Mouse (Mus musculus): ENCODE results near the gene Kif6.

Kif6 gene

GRCm38 (mm10) chr17:49739896-49740679 is 125.2 kb downstream of the Kif6 start:
- DNase-seq, result no peak

DNA sequence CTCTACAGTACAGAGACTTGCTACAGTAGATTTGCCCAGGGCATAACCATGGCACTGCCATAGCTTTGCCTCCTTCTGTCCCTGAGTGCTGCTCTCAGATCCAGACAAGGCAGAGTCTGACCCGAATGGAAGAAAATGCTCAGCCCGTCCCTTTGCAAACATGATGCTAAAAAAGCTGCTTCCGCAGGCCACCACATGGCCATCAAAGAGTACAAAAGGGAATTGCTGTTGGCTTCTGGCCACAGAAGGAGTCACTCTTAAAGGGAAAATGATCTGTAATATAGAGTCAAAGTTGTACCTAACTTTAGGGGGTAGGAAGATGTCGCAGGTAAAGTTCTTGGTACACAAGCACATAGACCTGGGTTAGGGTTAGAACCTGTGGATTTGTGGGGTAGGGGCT is 126.2 kb downstream of the Kif6 start:
- DNase-seq, result peak in 1 of 2 experiments; percentile 20

- DNase-seq, result no peak
These were observed 127.0 kb downstream of the Kif6 start for GRCm38 (mm10) chr17:49741927-49742326.

- no peak for DNase-seq
These were observed 128.9 kb downstream of the Kif6 start for GRCm38 (mm10) chr17:49743580-49744463.

DNA sequence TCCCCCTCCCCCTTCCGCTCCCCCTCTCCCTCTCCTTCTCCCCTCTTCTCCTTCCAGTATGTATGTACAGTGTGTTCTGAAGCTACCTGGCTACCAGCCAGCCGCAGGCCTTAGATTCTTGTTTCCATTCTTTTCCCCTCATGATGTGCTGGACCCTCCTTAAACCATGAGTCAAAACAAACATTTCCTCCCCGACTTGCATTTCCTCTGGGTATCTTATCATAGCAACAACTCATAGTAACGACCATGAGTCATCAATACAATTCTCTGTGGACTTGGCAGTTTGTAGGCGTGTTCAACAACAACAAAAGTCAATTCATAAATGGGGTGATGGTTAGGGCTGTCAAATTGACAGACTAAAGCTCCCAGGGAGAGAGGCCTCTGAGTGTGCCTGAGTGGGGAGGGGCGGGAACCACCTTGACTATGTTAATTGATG is 136.0 kb downstream of the Kif6 start:
- DNase-seq, result no peak

GRCm38 (mm10) chr17:49753874-49754273 is 138.9 kb downstream of the Kif6 start:
- DNase-seq, result no peak

DNA sequence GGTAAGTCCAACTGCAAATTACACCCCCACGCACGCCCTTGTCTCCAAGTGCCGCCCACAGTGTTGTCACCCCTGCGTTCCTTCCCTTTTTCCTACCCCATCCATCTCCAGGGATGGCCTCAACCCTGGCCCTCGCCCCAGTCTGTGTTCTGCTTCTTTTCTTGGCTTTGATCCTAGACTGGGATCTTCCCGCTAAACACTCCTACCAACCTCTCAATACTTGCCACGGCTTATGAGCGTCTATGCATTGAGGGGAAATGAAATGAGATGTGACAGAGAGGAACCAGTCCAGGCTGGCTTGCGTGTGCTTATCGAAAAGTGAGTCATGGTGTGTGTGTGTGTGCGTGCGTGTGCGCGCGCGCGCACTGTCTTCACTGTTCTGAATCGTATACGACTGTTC is 141.9 kb downstream of the Kif6 start:
- DNase-seq, result peak; percentile 23 to 27

GRCm38 (mm10) chr17:49759047-49759446 is 144.1 kb downstream of the Kif6 start:
- peak in 1 of 2 experiments; percentile 20 for DNase-seq

GRCm38 (mm10) chr17:49761260-49761659 is 146.3 kb downstream of the Kif6 start:
- no peak for DNase-seq

- no peak for DNase-seq
These were observed 146.9 kb downstream of the Kif6 start for GRCm38 (mm10) chr17:49761838-49762237.

GRCm38 (mm10) chr17:49764963-49765362 is 150.0 kb downstream of the Kif6 start:
- no peak for DNase-seq

- no peak for DNase-seq
These were observed 152.9 kb downstream of the Kif6 start for GRCm38 (mm10) chr17:49767717-49768370.

DNA sequence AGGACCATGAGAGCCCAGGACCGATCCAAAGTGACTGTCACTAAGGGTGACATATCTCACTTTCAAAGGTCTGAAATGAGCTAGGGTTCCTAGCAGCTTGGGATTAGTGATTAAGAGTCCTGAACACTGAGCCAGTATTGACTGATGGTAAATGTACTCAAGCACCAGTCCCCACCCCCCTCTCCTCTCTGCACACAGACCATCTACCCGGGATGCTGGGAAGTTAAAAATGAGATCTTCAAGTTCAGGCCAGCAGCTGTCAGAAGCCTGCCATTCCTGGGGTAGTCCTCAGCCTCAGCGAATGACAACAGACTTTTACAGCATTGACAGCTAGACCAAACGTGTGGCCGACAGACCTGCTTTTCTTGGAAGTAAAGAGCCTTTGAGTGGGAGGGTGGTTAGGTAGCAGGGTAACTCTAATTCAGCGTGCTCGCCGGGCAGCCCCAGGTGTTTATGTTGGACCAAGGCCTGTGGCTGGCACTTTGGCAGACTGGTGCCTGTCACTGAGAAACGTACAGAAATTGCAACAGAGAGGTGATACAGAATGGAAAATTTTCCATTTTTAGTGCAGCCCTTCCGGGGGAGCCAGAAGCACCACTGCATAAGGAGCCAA is 156.9 kb downstream of the Kif6 start:
- no peak for DNase-seq

GRCm38 (mm10) chr17:49777115-49777839 is 162.3 kb downstream of the Kif6 start:
- DNase-seq, result no peak

- no peak for DNase-seq
These were observed 164.1 kb downstream of the Kif6 start for GRCm38 (mm10) chr17:49779066-49779465.

DNA sequence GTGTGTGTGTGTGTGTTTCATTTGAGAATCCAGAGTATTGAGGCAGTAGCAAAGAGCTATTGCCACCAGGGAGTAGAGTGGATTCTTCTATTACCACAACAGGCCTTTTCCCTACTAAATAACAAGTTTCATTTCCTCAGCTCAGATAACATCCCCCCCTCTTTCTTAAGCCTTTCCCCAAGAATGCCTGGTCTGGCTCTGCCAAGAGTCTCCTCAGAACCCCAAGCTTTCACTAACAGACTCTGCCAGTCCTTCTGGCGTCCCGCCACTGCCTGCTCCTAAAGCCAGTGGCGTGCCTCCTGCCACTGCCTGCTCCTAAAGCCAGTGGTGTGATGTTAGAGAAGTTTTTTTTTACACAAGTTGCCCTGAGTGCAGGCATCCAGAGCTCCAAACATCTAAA is 164.6 kb downstream of the Kif6 start:
- peak; percentile 30 to 33 for DNase-seq

- no peak for DNase-seq
These were observed 170.9 kb downstream of the Kif6 start for GRCm38 (mm10) chr17:49785851-49786250.

DNA sequence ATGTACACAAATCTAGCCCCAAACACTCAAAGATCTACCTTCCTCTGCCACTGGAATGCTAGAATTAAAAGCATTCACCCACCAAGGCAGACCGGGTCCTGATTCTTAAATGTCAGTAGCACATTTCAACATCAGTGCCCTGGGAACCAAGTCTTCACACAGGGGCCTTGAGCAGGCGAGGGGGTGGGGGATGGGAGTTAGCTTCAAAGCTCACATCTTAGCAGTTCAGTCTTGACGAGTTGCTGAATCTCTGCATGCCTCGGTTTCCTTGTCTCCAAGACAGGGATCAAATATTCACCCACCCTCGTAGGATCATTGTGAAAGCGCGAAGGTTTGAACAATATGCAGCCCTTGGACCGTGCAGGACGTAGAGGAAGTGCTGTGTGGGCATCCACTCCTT is 172.4 kb downstream of the Kif6 start:
- DNase-seq, result no peak

- no peak for DNase-seq
These were observed 173.4 kb downstream of the Kif6 start for GRCm38 (mm10) chr17:49788187-49788974.

DNA sequence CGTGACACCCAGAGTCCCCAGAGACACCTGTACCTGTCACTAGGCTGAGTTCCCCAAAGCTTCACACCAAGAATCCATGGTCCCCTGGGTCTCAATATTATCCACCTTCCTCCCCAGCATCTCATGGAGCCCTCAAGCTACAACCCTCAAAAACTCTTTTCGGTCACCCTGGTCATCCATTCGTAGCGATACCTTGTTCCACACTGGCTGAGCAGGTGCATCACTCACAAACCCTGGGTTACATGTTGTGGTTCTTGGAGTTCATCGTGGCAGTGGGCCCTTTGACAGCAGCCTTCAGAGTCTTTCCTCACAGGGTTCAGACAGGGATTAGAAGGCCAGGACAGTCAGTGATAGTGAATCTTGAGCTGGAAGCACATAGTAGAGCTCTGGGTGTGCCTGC is 176.6 kb downstream of the Kif6 start:
- DNase-seq, result no peak

DNA sequence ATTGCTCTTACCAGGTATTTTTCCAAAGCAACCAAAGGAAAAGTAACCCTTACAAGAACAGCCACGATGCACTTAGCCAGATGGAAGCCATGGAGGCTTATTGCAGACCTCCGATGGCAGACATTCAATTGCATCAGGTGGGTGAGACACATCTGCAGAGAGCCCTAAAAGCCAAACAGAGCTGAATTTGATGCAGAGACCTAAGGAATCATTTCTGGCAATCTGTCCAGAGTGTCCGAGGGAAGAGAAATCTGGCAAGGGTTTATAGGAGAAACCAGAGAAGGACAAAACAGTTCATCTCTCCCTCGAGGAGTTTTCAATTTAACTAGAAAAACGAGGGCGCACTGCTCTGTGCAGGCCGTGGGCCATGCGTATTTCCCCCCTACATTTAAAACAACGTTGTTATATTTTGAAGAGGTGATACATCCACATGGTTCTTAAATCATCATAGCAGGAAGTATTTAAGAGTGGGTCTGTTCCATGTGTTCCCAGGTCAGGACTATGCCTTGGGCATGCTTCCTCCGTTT is 177.3 kb downstream of the Kif6 start:
- DNase-seq, result no peak
